Mouse (Mus musculus): ENCODE results near the gene Gpn3.

DNA sequence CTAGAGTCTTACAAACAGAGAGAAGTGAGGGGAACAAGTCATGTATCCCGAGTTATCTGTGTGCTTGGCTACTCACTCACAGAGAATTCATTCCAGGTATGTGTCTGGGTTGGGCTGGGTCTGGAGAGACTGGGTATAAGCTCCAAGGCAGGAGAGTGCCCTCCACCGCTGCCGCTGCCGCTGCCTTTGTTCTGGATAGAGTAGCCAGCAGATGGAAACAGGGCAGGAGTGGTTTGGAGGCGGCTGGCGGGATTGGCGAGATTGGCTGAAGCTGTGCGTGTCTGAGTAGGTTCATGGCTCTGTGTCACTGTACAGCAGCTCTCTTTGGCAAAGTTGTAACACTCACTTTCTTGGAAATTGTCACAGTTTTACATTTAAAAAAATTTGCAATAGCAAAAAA, 48.2 kb upstream of the Gpn3 start:
- TF ChIP-seq CTCF (IDR thresholded peaks at IDR 0.05) = no peak
- peak; percentile 36; the same call in 1 of the 2 replicates for TF ChIP-seq EP300 (IDR thresholded peaks at IDR 0.05)
